Mouse (Mus musculus): ENCODE data around the gene Soga1.

DNA sequence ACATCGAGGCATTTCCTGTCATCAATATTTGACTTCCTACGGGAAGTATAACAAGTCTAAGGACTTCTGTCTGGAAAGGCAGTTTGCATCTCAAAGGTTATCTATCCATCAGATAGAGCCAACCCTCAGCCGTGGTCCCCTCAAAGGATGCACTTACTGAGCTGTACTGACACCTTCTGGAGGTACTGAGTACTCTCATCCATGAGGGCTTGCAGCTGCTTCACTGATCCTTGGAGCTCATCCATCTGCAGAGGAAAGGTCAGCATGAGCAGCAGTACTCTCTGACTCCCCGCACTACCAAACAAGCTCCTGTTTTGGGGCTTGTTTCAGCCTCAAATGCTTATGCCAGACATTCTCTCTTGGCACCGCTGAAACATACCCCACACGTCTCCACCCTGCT is 82.5 kb downstream of the Soga1 start:
- no peak for TF ChIP-seq CTCF (IDR thresholded peaks at IDR 0.05; ENCODE audit: low read depth, low read length)
- no peak for TF ChIP-seq TAL1 (conservative IDR thresholded peaks at IDR 0.05; ENCODE audit: low read depth, low read length)
